Mouse (Mus musculus) c-Kit-negative CD71-positive TER-119-positive erythroid progenitor cells, embryonic 14.5 days (primary cell): ENCODE results near the gene Zbtb16.

ENCODE experiments used
- DNase-seq: peaks from one replicate; pipeline ENCODE4 v3.0.0-alpha.2; 2013; ENCODE audit warnings: low read depth, low spot score

Zbtb16 gene

DNA sequence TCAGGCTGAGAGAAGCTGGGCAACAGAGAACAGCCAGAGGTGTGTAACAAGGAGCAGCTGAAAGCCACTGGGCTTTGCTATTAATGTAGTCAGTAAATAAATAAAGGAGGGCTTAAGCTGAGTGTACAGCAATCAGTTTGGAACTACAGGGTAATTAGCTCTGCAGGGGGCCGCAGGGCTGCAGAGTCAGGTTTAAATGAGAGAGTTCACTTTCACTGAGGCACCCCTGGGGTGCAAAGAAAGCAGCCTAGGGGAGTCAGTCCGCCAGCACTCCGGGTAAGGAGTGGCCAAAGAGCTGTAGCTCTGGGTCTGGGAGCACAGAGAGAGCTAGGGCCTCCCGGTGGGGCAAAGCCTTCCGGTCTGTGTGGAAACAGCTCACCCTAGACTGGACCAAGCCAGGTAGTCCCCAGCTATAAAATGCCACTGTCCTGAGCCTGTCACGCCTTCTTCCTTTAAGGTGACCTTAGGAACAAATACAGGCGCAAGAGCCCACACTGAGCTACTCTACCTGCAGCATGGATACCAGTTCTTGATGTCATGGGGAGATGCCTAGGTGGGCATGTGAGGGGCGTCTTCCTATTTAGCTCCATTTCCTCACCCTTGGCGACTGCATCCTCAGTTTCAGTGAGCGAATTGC is 188.3 kb downstream of the Zbtb16 start:
- no peak for DNase-seq

DNA sequence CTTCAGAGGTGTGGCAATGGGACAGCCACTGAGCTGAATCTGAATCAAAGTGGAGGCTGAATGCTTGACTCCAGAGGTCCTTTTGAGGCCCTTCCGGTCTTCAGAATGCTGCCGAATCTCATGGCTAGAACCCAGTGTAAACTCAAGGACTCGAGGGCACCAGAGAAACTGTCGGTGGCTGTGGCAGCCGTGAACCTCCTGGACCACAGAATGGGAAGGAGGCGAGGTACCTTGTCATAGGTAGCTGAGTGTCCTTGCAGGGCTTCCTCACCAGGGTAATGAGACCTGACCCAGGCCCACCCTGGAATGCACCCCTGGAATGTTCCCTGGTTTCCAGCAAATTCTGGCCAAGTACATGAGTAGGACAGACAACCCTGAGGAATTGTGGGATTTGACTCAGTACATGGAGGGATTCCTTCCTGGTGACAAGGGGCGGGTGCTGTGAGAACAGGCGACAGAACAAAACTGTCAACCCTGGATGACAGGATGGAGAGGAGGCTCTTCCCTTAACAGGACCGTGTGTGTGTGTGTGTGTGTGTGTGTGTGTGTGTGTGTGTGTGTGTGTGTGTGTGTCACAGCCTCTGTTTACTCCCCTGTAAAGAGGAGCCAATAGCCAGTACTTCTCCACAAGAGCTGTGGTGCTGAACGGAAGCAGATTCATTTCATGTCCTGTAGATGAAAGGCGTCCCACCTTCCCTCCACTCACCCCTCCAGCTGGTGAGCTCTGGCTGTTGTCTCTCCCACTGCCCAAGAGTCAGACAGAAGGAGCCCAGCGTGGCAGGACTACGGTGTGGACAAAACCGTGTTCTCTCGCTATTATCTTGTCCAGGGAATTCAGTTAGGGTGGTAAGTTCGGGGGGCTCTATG is 189.0 kb downstream of the Zbtb16 start:
- no peak for DNase-seq

DNA sequence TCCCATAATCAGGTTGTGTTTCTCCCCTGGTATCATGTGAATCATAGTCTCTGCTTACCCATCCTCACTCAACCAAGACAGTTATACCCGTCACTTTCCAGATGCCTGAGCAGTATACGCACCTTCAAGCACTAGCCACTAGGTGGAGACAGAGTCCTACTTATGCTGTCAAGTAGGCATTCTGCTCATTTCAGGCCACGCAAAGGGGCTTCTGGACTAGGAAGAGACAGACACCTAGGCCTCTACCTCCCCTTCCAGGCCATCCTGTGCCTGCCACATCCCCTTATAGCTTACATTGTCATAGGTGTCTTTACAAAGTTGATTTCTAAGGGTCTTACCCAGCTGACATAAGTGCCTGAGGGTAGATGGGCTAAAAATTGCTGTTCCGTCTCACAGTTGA is 189.8 kb downstream of the Zbtb16 start:
- peak; percentile 24 for DNase-seq

DNA sequence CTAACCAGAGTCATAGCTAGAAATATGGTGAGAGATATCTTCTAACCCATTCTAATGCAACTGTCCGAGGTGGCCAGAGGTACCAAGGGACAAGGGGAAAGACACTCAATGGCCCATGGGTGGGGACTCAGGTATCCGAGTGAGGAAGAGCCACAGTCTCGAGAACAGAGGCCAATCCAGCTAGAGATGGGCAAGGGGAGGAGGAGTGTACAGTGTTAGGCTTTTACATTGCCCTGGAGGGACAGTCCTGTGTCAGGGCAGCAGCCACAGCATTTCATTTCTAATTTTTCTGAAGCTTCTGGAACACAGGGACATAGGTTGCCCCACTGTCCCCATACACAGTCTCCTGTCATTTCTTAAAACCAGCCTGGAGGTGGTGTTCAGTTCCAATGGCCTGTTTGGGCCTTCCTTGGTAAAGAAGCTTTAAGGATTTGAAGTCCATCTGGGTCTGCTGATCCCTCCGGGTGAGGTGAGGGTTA is 190.3 kb downstream of the Zbtb16 start:
- DNase-seq: no peak

DNA sequence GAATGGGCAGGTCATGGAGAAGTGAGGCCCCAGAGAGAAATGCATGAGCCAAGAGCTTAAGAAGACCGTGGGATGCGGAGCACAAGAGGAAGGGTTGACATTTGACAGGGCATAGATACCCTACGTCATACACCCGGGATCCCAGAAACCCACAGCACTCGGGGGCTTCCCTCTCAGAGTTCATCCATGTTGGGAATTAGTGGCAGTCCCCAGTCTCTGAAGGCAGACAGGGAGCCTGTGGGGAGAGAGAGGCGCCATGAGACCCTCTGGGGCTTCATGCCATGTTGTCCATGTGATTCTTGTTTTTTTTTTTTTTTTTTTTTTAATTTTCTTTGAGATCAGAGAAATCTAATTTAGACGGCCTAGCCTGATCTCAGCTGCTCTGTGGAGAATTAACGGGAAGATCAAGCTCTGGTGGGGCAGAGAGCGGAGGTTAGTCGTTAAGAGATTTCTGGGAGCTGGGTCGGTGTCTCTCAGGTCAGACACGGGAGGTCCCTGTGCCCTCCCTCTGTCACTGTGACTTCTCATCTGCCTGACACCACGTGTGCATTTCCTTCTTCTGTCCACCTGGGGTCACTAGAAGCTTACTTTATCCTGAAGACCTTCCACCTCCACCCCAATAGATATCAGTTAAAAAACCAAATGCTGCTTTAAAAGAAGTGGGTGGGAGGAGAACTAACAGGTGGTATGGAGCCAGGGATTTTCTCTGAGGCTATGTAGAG is 190.9 kb downstream of the Zbtb16 start:
- DNase-seq: no peak

DNA sequence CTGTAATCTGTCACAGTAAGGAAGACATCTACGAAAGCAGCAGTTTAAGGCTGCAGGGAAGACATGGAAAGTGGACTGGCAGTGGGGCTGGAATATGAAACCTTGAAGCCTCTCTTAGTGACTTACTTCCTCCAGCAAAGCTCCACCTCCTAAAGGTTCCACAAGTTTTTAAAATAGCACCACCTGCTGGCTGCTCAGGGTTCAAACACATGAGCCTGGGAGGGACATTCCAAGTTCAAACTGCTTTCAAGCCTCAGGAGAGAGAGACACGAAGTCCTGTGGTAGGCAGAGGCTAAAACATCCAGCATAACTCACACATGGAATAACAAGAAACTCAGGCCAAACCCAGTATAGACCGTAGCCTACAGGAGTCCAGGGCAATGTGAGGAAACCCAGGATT is 191.6 kb downstream of the Zbtb16 start:
- DNase-seq: no peak

DNA sequence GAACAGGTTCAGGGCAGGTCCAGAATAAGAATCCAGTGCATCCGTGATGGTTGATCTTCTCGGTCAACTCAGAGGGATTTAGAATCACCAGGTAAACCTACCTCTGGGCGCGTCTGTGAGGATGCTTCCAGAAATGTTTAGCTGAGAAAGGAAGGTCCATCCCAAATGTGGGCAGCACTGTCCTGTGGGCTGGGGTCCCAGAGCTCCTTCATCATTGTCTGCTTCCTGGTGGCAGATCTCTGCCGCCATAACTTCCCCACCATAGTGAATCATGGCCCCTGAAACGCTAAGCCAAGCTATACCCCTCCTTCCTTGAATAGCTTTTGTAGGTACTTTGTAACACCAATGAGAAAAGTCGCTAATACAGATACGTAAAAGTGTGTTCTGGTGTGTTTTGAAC is 194.4 kb downstream of the Zbtb16 start:
- no peak for DNase-seq

DNA sequence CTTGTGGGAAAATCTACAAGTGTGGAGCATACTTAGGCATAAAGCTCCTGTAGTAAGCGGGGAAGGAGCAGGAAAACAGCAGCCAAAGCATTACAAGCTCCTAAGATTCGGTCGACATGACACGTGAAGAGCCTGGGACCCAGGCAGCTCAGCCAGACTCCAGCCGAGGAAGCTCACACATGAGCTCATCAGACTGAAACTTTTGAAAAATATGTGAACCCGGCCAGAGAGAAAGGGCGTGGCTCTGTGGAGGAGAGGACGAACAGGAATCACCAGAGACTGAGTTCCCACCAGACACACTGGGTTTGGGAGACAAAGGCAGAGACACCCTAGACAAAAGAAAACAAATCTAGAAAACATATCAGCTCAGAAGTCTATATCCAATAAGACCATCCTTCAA is 195.1 kb downstream of the Zbtb16 start:
- DNase-seq: no peak

DNA sequence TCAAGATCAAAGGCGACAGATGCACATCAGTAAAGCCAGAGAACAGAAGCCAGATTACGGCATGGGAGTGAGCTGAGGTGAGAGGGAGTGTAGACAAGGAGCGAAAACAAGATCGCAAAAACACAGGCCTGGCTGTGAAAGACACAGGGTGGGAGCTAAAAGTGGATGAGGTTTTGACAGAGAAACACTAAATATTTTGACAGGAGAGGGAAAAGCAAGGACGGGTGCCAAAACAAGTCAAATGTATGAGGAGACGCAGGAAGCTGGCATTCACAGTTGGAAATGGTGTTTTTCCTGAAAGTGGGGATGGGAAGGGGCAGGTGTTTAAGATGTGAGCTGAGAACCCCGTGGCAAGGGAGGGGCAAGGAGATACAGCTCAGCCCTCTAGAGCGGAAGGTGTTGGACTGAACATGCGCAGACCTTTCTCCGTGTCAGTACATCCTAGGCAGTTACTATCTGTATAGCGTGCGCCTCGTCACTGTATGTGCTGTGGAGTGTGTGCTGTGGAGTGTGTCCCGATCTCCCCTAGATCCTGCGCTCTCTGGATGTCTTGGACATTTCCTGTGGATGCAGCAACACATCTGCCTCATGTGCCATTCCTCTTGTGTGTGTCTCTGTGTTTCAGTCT is 197.7 kb downstream of the Zbtb16 start:
- DNase-seq: no peak

DNA sequence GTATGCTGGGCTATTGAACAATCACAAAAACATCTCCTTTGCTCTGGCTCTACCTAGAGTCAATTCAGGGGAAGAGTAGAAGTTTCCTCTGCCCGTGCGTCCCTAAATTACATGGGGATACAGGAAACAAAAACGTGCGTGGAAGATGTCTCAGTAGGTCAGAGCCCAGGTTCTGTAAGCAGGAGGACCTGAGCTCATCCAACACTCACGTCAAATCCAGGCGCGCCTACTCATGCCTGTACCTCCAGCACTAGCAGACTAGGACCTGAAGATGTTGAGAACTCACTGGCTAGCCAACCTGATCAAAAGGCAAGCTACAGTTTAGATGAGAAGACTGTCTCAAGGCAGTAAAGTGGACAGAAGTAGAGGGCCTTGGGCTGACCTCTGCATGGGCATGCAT is 198.9 kb downstream of the Zbtb16 start:
- no peak for DNase-seq

DNA sequence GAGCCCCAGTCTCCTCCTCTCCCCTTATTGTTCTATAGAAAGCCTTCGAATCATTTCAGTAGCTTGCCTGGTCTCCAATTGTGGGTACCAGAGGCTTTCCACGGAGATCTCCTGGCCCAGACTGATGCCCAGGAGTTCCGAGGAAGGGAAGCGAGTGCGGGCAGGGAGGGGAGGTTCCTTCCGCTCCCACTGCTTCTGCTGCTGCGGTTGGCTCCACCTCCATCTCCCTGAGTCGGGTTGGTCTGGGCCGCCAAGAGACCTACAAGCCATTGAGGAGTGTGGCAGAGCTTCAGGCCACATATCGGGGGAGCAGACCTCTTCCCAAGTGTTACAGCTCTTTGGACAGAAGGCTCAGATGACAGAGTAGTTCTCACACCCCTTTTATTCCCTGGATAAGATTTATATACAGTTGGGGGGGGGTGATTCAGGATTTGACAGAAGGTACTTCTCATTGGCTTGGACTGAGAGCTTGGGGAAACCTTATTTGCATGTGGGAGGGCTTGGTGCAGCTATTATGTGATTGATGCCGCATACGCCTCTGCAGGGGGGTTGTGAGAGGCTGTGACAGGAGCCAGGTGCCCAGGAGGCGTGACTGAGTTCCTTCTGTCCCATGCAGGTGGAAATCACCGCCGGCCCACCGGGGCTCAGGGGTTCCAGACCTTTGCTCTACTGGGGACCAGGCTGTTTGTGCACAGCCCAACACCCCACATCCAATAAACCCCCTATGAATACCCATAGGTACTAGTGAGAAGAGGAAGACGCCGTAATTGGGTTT is 200.3 kb downstream of the Zbtb16 start:
- DNase-seq: no peak

DNA sequence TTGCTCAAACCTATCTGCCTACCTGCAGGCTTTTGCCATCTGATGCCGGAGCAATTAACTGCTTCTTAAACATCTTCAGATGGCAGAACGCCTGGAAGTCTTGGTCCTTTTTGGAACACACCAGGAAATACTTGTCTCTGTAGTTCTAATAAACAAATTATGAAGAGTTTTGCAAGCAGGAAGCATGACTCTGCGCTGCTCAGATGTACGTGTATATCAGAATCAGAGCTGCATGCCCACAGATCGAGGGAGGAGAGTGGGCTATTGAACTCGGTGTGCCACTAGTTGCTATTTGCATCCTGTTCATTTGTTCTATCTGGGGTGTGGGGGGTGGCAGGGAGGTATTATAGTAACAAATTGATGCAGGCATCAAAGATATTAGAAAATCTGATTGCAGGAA is 202.9 kb downstream of the Zbtb16 start:
- DNase-seq: no peak

DNA sequence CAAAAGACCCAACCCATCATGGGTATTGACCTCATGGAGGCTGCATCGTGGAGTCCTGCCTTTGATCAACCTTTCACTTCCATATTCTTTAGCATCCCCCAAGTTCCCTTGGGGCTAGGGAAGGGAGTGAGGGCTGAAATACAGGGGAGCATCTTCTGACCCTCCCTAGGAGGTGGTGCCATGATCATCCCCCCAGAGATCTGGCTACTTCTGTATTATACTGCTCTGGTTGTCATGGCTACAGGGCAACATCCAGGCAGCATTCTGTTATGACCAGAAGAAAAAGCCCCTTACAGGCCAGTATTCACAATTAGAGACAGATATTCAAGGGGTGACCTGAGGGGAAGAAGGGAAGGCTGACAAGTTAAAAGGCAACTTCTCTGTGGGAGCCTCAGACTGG is 216.8 kb downstream of the Zbtb16 start:
- DNase-seq: no peak

DNA sequence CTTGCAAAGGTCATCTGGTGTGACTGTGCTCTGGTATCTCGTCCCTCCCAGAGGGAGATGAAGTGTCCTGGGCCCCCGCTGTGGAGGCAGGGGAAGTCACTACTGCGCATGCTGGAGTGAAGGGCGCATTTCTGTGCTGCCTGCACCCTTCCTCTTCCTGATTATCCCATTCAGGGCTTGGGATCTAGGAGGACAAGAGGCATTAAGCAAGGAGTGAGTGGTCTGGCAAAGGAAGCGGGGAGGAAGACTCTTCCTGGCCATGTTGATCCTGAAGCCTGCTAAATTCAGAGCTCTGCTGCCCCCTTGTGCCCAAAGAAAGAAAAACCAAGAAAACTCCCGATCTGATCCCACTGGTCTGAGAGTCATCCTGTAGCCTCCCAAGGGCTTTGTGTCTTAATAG is 217.4 kb downstream of the Zbtb16 start:
- peak; percentile 28 for DNase-seq

DNA sequence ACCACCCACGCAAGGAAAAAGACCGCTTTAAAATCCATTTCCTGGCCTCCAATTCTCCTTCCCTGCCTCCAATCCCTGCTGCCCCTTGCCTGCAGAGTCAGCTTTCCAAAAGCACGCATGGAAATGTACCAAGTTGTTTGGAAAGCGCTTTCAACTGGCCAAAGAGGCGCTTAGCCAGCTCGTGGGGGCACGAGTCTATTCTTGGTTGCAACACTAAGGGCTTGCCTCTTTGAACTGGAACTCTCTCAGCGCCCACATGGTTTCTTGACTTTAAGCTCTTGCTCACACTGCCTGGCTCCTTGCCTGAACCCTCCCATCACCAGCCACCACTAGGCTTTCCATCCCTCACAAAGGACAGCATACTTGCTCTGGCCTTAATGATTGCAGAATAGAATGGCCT is 217.9 kb downstream of the Zbtb16 start:
- DNase-seq: no peak

DNA sequence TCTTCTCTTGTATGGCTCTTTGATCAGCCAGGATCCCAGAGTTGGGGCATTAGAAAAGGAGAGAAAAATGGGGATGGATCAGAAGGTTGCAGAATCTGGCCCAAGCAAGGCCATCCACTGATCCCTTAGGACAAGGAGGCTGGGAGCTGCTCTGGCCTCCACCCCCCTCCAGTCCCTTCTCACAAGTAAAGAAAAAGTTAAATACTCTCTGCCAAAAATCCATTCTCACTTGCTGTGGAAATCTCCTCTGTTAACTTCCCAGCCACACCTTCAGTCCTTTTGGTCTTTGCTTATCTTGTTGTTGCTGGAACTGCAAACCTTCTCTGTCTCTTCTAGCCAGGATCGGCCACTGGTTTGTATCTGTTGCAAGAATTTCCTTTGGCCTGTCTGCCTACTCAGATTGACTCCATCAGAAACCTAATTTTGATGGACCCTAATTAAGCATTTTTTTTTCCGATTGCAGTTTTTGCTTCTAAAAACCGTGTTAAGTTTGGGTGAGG is 218.5 kb downstream of the Zbtb16 start:
- DNase-seq: no peak

DNA sequence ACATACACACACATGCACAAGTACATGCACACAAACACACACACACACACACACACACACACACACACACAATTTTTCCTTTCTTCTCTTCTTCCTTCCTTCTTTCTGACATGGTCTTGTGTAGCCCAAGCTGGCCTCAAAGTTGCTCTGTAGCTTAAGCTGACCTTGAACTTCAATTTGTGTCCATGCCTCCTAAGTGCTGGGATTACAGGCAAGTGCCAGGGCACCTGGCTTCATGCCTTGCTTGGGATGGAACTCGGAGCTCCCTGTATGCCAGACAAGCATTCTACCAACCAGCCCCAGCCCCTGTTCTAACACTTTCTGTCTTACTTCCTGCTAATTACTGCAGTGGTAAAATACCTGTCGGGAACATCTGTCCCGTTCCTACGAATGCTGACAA is 222.8 kb downstream of the Zbtb16 start:
- no peak for DNase-seq

DNA sequence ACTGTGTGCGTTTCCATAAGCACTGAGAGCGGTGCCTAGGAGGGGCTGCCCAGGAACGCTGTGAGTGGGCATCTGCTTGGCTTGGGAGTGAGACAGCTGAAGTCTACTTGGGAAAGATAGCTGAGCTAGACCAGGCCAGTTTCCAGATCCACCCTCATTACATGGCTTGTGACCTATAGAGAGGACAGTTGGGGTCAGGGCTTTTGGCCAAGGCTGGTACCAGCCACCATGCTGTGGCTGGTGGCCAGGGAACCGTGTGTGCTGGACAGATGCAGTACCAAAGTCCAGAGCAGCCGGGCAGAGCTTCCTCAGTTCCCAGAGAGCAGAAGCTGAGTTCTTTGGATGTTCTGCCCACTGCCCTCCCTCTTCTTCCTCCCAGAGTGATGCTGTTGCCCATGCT is 223.5 kb downstream of the Zbtb16 start:
- DNase-seq: no peak

DNA sequence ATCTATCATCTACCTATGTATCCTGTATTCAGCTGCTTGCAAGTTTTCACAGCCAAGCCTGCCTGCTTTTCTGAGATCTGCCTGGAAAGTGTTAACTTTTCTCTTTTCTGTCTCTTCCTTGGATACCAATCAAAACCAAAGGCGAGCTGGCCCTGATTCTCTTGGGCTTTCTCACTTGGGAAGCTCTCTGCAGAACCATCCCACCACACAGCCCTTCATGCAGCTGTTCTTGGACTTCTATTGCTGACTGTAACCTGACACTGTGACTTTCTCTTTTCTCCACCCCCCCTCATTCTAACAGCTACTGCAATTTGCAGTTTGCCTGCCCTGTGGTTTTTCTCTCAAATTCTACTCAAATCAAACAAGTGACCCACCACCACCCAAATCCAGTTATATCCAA is 225.0 kb downstream of the Zbtb16 start:
- DNase-seq: no peak

DNA sequence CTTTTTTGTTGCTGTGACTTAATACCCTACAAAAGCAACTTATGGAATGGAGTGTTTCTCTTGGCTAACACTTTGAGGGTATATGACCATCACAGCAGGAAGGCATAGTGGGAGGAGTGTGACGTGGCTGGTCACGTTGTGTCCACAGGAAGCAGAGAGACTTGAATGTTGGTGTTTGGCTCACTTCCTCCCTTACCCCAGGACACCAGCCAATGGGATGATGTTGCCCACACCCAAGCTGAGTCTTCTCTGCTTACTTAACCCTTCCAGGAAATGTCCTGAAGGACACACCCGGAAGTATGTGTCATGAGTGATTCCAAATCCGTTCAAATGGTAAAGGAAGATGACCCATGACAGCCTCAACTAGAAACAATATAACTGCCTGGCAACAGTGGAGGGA is 226.3 kb downstream of the Zbtb16 start:
- no peak for DNase-seq

DNA sequence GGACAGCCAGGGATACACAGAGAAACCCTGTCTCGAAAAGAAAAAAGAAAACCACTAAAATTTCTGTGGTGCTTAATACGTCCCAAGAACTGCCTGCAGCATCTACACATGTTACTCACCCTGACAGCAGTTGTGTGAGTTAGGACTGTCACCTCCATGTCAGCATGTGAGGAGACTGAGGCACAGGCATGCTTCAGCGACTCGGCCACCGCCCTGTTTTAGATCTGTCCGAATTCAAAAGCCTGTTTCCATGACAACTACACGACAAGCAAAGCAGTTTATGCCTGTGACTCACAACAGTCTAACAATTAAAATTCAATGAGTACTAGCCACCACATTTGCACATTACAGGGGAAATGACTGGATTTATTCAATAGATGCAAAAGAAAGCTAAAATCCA is 228.6 kb downstream of the Zbtb16 start:
- no peak for DNase-seq
